Mouse (Mus musculus) hematopoietic multipotent progenitor cell, adult 10-12 weeks (in vitro differentiated cells): ENCODE data around the gene Tldc2. TPM values are rescaled to one million over a fixed set of nuclear protein-coding genes. Genes with fewer than 3 reads are reported as not detected.

ENCODE experiments used
- polyA plus RNA-seq: library from polyadenylated mRNA; stranded (reverse); fragments of >175 nt; gene quantifications from 2 replicates; pipeline ENCODE4 v1.2.3, GENCODE M21; 2012; ENCODE audit warnings: low replicate concordance

The Tldc2 gene
- polyA plus RNA-seq, result not detected in 2 replicates

GRCm38 (mm10) chr2:157086796-157087195 lies at the start of gene Tldc2:
TSS of gene Tldc2 (plus strand) at chr2:157087055.

GRCm38 (mm10) chr2:157078793-157079700 lies 7.8 kb upstream of the Tldc2 start, which contains the start of gene Soga1:
TSS of gene Soga1 (minus strand) at chr2:157079254.

DNA sequence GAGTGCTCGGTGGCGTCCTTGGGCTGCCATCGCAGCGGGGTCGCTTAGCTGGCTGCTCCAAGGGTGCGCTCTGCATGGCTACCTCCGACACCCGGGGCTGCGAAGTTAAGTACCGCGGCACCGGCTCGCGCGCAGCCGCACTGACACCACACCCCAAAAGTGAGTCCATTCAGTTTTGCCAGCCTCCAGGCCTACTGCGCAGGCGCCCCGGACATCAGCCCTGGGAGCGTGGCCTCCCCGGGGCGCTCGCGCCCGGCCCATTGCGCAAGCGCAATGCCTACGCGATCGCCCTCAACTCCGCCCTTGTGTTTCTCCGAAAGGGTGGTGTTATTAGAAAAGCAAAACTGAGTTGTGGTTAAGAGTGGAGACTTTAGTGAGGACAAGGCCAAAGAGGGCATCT lies 48.2 kb downstream of the Tldc2 start, which contains the start of gene Samhd1:
Gene Samhd1 (minus strand): TSS at position 252 of the 400 bp plus-strand sequence.

Other genes with a start within 250 kb of the Tldc2 start
- gene Tgif2, start 247.0 kb upstream of the Tldc2 start, polyA plus RNA-seq, result 21.4 and 24.7 TPM in 2 replicates
- 1.2 and 1.7 TPM in 2 replicates for gene 4930518I15Rik, start 229.1 kb upstream of the Tldc2 start, polyA plus RNA-seq
- gene Rab5if, start 223.9 kb upstream of the Tldc2 start, polyA plus RNA-seq, result 34.4 and 42.2 TPM in 2 replicates
- 9.1 and 17.6 TPM in 2 replicates for gene Sla2, start 199.9 kb upstream of the Tldc2 start, polyA plus RNA-seq
- gene Ndrg3, start 95.0 kb upstream of the Tldc2 start, polyA plus RNA-seq, result 3.8 and 7.1 TPM in 2 replicates
- 0.98 and 1.1 TPM in 2 replicates for gene Dsn1, start 79.9 kb upstream of the Tldc2 start, polyA plus RNA-seq
- 4.9 and 12.2 TPM in 2 replicates for gene Soga1, start 7.8 kb upstream of the Tldc2 start, polyA plus RNA-seq
- gene Samhd1, start 48.2 kb downstream of the Tldc2 start, polyA plus RNA-seq, result 57.8 and 146 TPM in 2 replicates
- 4.4 and 5.2 TPM in 2 replicates for gene Rbl1, start 117.5 kb downstream of the Tldc2 start, polyA plus RNA-seq
- gene Rpn2, start 192.0 kb downstream of the Tldc2 start, polyA plus RNA-seq, result 41.9 and 62.9 TPM in 2 replicates
- gene Mroh8, start 192.5 kb downstream of the Tldc2 start, polyA plus RNA-seq, result 0.28 and 0.33 TPM in 2 replicates